Mouse (Mus musculus): Measurements from ENCODE around the gene Izumo1. TPM values are rescaled to one million over a fixed set of nuclear protein-coding genes. Genes with fewer than 3 reads are reported as not detected.

Gene Izumo1
- total and polyA plus RNA-seq, 3 experiments = 0.17 to 0.44 (median 0.21) TPM

DNA sequence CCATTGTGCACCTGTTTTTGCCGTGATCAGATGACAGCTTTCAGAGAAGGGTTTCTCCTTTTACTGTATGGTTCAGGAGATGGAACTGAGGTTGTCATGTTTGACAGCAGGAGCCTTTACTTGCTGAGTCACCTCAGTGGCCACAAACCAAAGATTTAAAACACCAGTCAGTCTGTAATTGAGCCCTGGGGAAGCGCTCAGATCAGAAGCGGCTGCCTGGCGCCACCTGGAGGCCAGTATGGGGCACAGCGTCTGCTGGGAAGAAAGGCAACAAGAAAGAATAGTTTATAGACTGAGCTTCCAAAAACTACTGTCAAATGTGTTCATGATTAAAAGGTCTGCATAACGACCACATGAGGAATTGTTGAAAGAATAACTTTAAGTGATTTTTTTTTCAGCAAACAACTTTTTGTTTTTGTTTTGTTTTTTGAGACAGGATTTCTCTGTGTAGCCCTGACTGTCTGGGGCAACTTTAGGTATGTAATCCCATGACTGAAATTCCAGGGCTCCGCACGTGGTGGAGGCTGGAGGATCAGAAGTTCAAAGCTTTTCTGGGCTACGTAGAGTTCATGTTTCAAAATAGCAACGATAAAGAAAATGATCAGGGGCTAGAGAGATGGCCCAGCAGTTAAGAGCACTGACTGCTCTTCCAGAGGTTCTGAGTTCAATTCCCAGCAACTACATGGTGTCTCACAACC lies 28.3 kb upstream of the Izumo1 start:
- Histone ChIP-seq H3K27ac (ENCODE audit: insufficient read depth, low read depth) (no peak overlapping the region), H3K4me2 (ENCODE audit: insufficient read depth, low read depth, poor library complexity, severe bottlenecking) (no peak overlapping the region), H3K9me3 (replicated peaks; ENCODE audit: low read length) (peaks cover 12% of the 10 kb centered on the region), H3K79me2 (replicated peaks; ENCODE audit: control insufficient read depth, extremely low read depth, insufficient read depth, poor library complexity, severe bottlenecking) (no peaks in the 10 kb centered on the region), H3K4me1 (ENCODE audit: control insufficient read depth in 1 of 2, insufficient read depth in 2 of 2) (peaks cover 0 to 49% of the 10 kb centered on the region in 2 experiments; a peak in 3 of 4 replicates), H3K4me3 (replicated peaks in 1 of 3; ENCODE audit: low read depth in 2 of 3, low read length in 2 of 3, poor library complexity in 1 of 3) (no peak overlapping the region), H3K27me3 (replicated peaks) (no peaks in the 10 kb centered on the region), H3K36me3 (replicated peaks in 1 of 2; ENCODE audit: control insufficient read depth in 1 of 2, insufficient read depth in 1 of 2, low read length in 1 of 2) (peaks cover 1 to 26% of the 10 kb centered on the region in 2 experiments), H3K9ac (ENCODE audit: insufficient read depth, low read depth) (no peak overlapping the region)
- dilution Hi-C loops (cut with MboI; ENCODE audit: extremely low pct_ligation_motif_present, extremely low pct_unique_long_range_greater_than_20kb, low sequenced_read_pairs) = no loop called here
- no peak for TF ChIP-seq USF1 (IDR thresholded peaks at IDR 0.05; ENCODE audit: low read depth, low read length)
- TF ChIP-seq TCF12 (IDR thresholded peaks at IDR 0.05; ENCODE audit: low read depth, low read length) = peak; percentile 59; the same call in 1 of the 2 replicates
- 0 out of 2 replicates have a peak, but pooled peaks have one; percentile 53 for TF ChIP-seq JUND (conservative IDR thresholded peaks at IDR 0.05; ENCODE audit: low read depth, low read length)
- TF ChIP-seq ZKSCAN1 (IDR thresholded peaks at IDR 0.05; ENCODE audit: borderline replicate concordance, low read depth, low read length) = no peak
- peak; percentile 65 for TF ChIP-seq IRF4 (IDR thresholded peaks at IDR 0.05; ENCODE audit: low read depth, low read length)
- no peak for TF ChIP-seq CHD2 (IDR thresholded peaks at IDR 0.05; ENCODE audit: low read length)
- TF ChIP-seq SMC3 (IDR thresholded peaks at IDR 0.05; ENCODE audit: low read depth, low read length) = peak; percentile 89
- TF ChIP-seq CHD1 (IDR thresholded peaks at IDR 0.05; ENCODE audit: low read depth, low read length) = peak; percentile 52; the same call in 1 of the 2 replicates
- peak; percentile 70; the same call in 1 of the 2 replicates for TF ChIP-seq MXI1 (IDR thresholded peaks at IDR 0.05; ENCODE audit: low read depth, low read length)
- TF ChIP-seq SIN3A (IDR thresholded peaks at IDR 0.05; ENCODE audit: low read length) = peak; percentile 87
- no peak for TF ChIP-seq POLR2AphosphoS2 (IDR thresholded peaks at IDR 0.05; ENCODE audit: low read depth, low read length)
- TF ChIP-seq ZC3H11A (IDR thresholded peaks at IDR 0.05; ENCODE audit: low read depth, low read length) = peak; percentile 52; the same call in 1 of the 2 replicates
- TF ChIP-seq RAD21 (IDR thresholded peaks at IDR 0.05; ENCODE audit: low read depth, low read length) = peak; percentile 84
- TF ChIP-seq MEF2A (IDR thresholded peaks at IDR 0.05; ENCODE audit: borderline replicate concordance, low read depth, low read length) = peak; percentile 53; the same call in 1 of the 2 replicates
- peak; percentile 30; the same call in 1 of the 2 replicates for TF ChIP-seq JUN (IDR thresholded peaks at IDR 0.05; ENCODE audit: insufficient read depth, low read depth, low read length)
- 0 out of 2 replicates have a peak, but pooled peaks have one; percentile 13 for TF ChIP-seq MAX (IDR thresholded peaks at IDR 0.05; ENCODE audit: low read length)
- TF ChIP-seq ZMIZ1 (IDR thresholded peaks at IDR 0.05; ENCODE audit: low read depth, low read length) = no peak
- no peak for TF ChIP-seq USF2 (conservative IDR thresholded peaks at IDR 0.05; ENCODE audit: low read depth, low read length)
- no peak for TF ChIP-seq KAT2A (IDR thresholded peaks at IDR 0.05; ENCODE audit: insufficient replicate concordance, low read length)
- no peak for TF ChIP-seq GABPA (IDR thresholded peaks at IDR 0.05; ENCODE audit: insufficient replicate concordance, low read depth, low read length)
- TF ChIP-seq MAZ (IDR thresholded peaks at IDR 0.05; ENCODE audit: low read depth, low read length) = no peak
- peak; percentile 73 to 97 for TF ChIP-seq CTCF (conservative IDR thresholded peaks at IDR 0.05 in 1 of 2, IDR thresholded peaks at IDR 0.05 in 1 of 2; ENCODE audit: low read depth in 2 of 2, low read length in 2 of 2)
- TF ChIP-seq ZNF384 (IDR thresholded peaks at IDR 0.05; ENCODE audit: low read depth, low read length) = no peak
- TF ChIP-seq PAX5 (IDR thresholded peaks at IDR 0.05; ENCODE audit: low read length) = no peak
- TF ChIP-seq POLR2A (IDR thresholded peaks at IDR 0.05; ENCODE audit: low read depth, low read length) = 0 out of 2 replicates have a peak, but pooled peaks have one; percentile 40
- peak; percentile 57 for TF ChIP-seq BHLHE40 (IDR thresholded peaks at IDR 0.05; ENCODE audit: low read depth, low read length)
- peak; percentile 95 for TF ChIP-seq MAFK (IDR thresholded peaks at IDR 0.05; ENCODE audit: insufficient replicate concordance, low read length)
- no peak for TF ChIP-seq RCOR1 (conservative IDR thresholded peaks at IDR 0.05; ENCODE audit: low read depth, low read length)
- TF ChIP-seq NRF1 (IDR thresholded peaks at IDR 0.05; ENCODE audit: low read depth, low read length) = 0 out of 2 replicates have a peak, but pooled peaks have one; percentile 21
- no peak for TF ChIP-seq UBTF (IDR thresholded peaks at IDR 0.05; ENCODE audit: low read depth, low read length)
- TF ChIP-seq ETS1 (conservative IDR thresholded peaks at IDR 0.05; ENCODE audit: low read depth, low read length) = peak; percentile 76
- 0 out of 2 replicates have a peak, but pooled peaks have one; percentile 33 for TF ChIP-seq MYC (IDR thresholded peaks at IDR 0.05; ENCODE audit: low read depth, low read length)
- peak; percentile 45; the same call in 1 of the 2 replicates for TF ChIP-seq ELF1 (IDR thresholded peaks at IDR 0.05; ENCODE audit: low read depth, low read length)
- TF ChIP-seq TBP (conservative IDR thresholded peaks at IDR 0.05; ENCODE audit: low read depth, low read length) = no peak
- TF ChIP-seq NELFE (IDR thresholded peaks at IDR 0.05; ENCODE audit: low read depth, low read length) = no peak; the same call in 1 of the 2 replicates
- TF ChIP-seq EP300 (IDR thresholded peaks at IDR 0.05; ENCODE audit: low read length) = peak; percentile 49
- TF ChIP-seq E2F4 (IDR thresholded peaks at IDR 0.05; ENCODE audit: insufficient replicate concordance, low read depth, low read length) = 0 out of 2 replicates have a peak, but pooled peaks have one; percentile 63
- TF ChIP-seq HCFC1 (IDR thresholded peaks at IDR 0.05; ENCODE audit: low read depth, low read length) = 0 out of 2 replicates have a peak, but pooled peaks have one; percentile 17
- in situ Hi-C loops (cut with MboI; ENCODE audit: low pct_ligation_motif_present, low pct_unique_long_range_greater_than_20kb, low sequenced_read_pairs) = loop anchor here (5.0 kb wide), 1 partner anchor 89 kb away; the partner anchor contains the start of gene Ntn5
- peak; percentile 94 for DNase-seq (ENCODE audit: extremely low read depth)

Data from CH12.LX (cell line).